Mouse (Mus musculus) stomach, postnatal 0 days (tissue): ENCODE results near the gene Susd1.

Experiments
- CTCF ChIP-seq: IDR thresholded peaks from 2 replicates; pipeline ENCODE4 v1.5.1; 2016; ENCODE audit warnings: antibody characterized with exemption, low read depth, mild to moderate bottlenecking, moderate library complexity
- EP300 ChIP-seq: optimal IDR thresholded peaks from 2 replicates; pipeline ENCODE3; 2016; ENCODE audit warnings: antibody characterized with exemption

GRCm38 (mm10) chr4:59455465-59455864 is 17.0 kb upstream of the Susd1 start:
- TF ChIP-seq CTCF (no peak), EP300 (no peak)
